Mouse (Mus musculus) midbrain, embryonic 13.5 days (tissue): ENCODE measurements around the gene Tbc1d16. TPM values are rescaled to one million over a fixed set of nuclear protein-coding genes. Genes with fewer than 3 reads are reported as not detected.
"Not testable (repeated sequence)": the region's sequence is repeated elsewhere in the genome, so short reads cannot be mapped to it uniquely, and the experiment has no call there.

ENCODE experiments used
- ATAC-seq: fragments of 200-750 bp; cut with Nextera tagmentation; 2 replicates; pipeline ENCODE4 v1.8.0; 2017; ENCODE audit warnings: mild to moderate bottlenecking, moderate TSS enrichment, moderate library complexity
- H3K27ac ChIP-seq: fragments of 300-500 bp; sonication (generic); 2 replicates; pipeline ENCODE4 v1.5.1; 2015; ENCODE audit warnings: inconsistent platforms, mild to moderate bottlenecking, moderate library complexity
- H3K27me3 ChIP-seq: fragments of 300-500 bp; sonication (generic); 2 replicates; pipeline ENCODE4 v1.6.1; 2015; ENCODE audit warnings: mild to moderate bottlenecking, inconsistent platforms
- H3K36me3 ChIP-seq: fragments of 300-500 bp; sonication (generic); 2 replicates; pipeline ENCODE4 v1.6.1; 2015; ENCODE audit warnings: mild to moderate bottlenecking, inconsistent platforms
- H3K4me1 ChIP-seq: fragments of 300-500 bp; sonication (generic); replicated peaks from 2 replicates; pipeline ENCODE4 v1.6.1; 2015; ENCODE audit warnings: inconsistent platforms
- H3K4me2 ChIP-seq: fragments of 300-500 bp; sonication (generic); replicated peaks from 2 replicates; pipeline ENCODE4 v1.6.1; 2015; ENCODE audit warnings: moderate library complexity, mild to moderate bottlenecking, inconsistent platforms
- H3K4me3 ChIP-seq: fragments of 300-500 bp; sonication (generic); replicated peaks from 2 replicates; pipeline ENCODE4 v1.5.1; 2015; ENCODE audit warnings: mild to moderate bottlenecking, inconsistent platforms
- H3K9ac ChIP-seq: fragments of 300-500 bp; sonication (generic); replicated peaks from 2 replicates; pipeline ENCODE4 v1.6.1; 2015; ENCODE audit warnings: mild to moderate bottlenecking, inconsistent platforms
- H3K9me3 ChIP-seq: fragments of 300-500 bp; sonication (generic); 2 replicates; pipeline ENCODE4 v1.6.1; 2016; ENCODE audit warnings: mild to moderate bottlenecking, inconsistent platforms
- WGBS: fragments of 180-500 bp; shearing (Covaris S2); methylation state at CpG from one replicate; pipeline ENCODE4 v1.1.7; 2015; 5-methylcytosine and 5-hydroxymethylcytosine counted together
- polyA plus RNA-seq: library from polyadenylated mRNA; unstranded; fragments of >200 nt; fragmentation: Nextera tagmentation; extraction: Ambion mirVana; gene quantifications from 2 replicates; pipeline ENCODE4 v1.2.1, GENCODE M21; 2015

The Tbc1d16 gene
- 50.0 and 53.1 TPM in 2 replicates for polyA plus RNA-seq

DNA sequence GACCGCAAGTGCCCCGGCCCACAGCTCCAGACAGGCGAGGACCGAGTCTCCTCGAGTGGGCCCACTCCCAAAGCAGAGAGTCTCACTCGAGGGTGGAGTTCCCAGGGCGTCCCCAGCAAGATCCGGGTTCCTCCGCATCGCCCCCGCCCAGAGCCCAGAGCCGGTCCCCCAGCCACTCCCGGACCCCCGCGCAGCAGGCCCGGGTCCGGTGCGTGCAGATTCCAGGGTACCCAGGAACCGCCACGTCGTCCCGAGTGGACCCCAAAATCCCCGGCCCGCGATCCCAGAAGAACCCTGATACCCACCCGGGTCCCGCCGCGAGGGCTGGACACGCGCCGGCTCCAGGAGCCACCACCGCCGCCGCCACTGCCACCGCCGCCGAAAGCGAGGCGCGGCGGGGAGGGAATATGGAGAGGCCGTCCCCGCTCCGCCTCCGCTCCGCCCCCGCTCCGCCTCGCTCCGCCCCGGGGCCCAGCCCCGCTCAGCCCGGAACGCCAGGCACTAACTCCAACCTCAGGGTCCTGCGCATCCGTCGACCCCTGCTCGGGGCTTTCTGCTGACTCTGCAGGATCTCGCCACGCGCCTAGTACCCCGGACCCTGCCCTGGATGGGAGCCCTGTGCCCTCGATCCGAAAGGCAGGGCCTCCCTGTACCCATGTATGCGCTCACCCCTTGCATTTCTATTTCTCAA lies at the start of gene Tbc1d16, which contains the start of gene Ccdc40:
Gene Tbc1d16 (minus strand): TSS at position 409 of the 691 bp plus-strand sequence.
Gene Ccdc40 (plus strand): TSS at position 482 of the 691 bp plus-strand sequence.
- Histone ChIP-seq H3K27ac (peak within 1 kb of the TSS; percentile 88), H3K9me3 (no peaks in the 10 kb centered on the region), H3K4me2 (peak within 1 kb of the TSS; percentile 98), H3K4me3 (peak within 1 kb of the TSS; percentile 70), H3K36me3 (peaks cover 12% of the 10 kb centered on the region), H3K27me3 (no peaks in the 10 kb centered on the region), H3K9ac (peak within 1 kb of the TSS; percentile 89), H3K4me1 (peaks cover 65% of the 10 kb centered on the region)
- WGBS, result under 1% methylated on average over 64 of the region's 66 CpGs
- peak; percentile 88 for ATAC-seq

DNA sequence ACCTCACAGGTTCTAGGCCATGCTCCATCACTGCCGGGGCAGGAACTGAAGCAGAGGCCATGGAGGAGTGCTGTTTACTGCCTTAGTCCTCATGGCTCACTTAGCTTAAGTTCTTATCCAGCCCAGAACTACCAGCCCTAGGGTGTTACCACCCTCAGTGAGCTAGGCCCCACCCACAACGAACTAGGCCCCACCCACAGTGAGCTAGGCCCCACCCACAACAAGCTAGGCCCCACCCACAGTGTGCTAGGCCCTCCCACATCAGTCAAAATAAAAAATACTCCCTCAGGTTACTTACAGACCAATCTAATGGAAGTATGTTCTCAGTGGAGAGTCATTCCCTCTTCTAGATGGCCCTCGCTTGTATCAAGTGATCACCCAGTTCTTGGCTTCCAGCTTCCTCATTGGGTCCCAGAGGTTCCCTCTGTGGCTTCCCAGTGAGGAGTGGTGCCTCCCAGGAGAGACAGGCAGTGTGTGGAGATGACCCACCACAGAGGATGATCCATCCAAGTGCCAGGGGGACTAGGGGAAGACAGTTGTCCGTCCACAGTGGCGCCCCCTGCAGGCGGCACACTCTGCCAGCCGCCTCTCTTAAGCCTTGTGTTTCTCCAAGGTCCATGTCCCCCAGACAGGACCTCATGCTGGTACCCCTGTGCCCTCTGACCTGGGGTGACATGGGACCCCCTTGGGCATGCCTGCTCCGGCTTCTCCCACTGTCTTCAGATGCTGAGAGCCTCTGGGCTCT lies 45.1 kb upstream of the Tbc1d16 start:
- H3K9me3 ChIP-seq, result no peaks in the 10 kb centered on the region
- H3K36me3 ChIP-seq, result peaks cover 69% of the 10 kb centered on the region
- H3K4me3 ChIP-seq, result no peak overlapping the region
- peaks cover 15% of the 10 kb centered on the region for H3K4me1 ChIP-seq
- H3K4me2 ChIP-seq, result no peak overlapping the region
- WGBS, result 90% methylated on average over 8 of the region's 8 CpGs
- ATAC-seq, result no peak
- H3K27me3 ChIP-seq, result no peaks in the 10 kb centered on the region
- no peak overlapping the region for H3K27ac ChIP-seq
- H3K9ac ChIP-seq, result no peak overlapping the region

DNA sequence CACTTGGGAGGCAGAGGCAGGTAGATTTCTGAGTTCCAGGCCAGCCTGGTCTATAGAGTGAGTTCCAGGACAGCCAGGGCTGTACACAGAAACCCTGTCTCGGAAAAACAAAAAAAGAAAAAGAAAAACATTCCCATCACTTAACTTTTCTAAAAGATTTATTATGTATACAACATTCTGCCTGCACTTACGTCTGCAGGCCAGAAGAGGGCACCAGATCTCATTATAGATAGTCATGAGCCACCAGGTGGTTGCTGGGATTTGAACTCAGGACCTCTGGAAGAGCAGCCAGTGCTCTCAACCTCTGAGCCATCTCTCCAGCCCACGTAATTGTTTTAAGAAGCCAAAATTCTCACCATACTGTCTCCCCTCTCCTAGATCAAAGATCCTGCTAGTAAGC lies 44.2 kb upstream of the Tbc1d16 start:
- not testable (repeated sequence) for H3K9ac ChIP-seq, H3K27me3 ChIP-seq, H3K27ac ChIP-seq, H3K9me3 ChIP-seq, H3K4me2 ChIP-seq, ATAC-seq, H3K4me3 ChIP-seq
- WGBS, result 61% methylated on average over 3 of the region's 3 CpGs
- Histone ChIP-seq H3K4me1 (peaks cover 18% of the 10 kb centered on the region), H3K36me3 (peaks cover 60% of the 10 kb centered on the region)

DNA sequence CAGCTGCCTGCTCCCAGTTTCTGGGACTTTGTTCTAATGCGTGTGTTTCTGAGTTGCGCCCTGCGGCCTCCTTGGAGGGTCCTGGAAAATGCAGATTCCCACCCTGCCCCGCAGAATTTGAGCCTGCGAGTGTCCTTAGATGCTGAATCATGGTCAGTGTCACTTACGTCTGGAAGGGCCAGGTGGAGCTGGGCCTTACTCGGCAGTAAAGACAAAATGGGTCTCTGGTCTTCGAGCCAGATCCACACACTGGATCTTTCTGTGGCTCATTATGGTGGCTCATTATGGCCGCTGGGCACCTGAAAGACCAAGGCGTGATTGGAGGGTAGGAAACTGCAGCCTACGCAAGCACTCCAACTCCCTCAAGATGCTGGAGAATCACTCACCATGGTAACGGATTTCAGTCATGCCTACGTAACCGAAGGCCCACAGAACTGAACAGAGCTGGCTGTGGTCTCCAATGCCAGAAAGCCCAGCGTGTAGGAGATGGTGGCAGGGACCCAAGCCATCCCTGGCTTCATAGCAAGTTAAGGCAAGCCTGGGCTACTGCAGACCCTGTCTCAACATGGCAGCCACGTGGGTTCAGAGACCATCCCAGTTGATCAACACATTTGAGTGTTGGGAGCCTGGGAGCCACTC lies 40.4 kb upstream of the Tbc1d16 start:
- WGBS, result 68% methylated on average over 16 of the region's 16 CpGs
- Histone ChIP-seq H3K27ac (no peak overlapping the region), H3K9ac (peak overlapping the region; percentile 76), H3K4me3 (peak overlapping the region; percentile 64), H3K9me3 (no peaks in the 10 kb centered on the region), H3K27me3 (no peaks in the 10 kb centered on the region), H3K4me2 (peak overlapping the region; percentile 89), H3K4me1 (peaks cover 18% of the 10 kb centered on the region), H3K36me3 (peaks cover 33% of the 10 kb centered on the region)
- 0 out of 2 replicates have a peak, but pooled peaks have one; percentile 14 for ATAC-seq

DNA sequence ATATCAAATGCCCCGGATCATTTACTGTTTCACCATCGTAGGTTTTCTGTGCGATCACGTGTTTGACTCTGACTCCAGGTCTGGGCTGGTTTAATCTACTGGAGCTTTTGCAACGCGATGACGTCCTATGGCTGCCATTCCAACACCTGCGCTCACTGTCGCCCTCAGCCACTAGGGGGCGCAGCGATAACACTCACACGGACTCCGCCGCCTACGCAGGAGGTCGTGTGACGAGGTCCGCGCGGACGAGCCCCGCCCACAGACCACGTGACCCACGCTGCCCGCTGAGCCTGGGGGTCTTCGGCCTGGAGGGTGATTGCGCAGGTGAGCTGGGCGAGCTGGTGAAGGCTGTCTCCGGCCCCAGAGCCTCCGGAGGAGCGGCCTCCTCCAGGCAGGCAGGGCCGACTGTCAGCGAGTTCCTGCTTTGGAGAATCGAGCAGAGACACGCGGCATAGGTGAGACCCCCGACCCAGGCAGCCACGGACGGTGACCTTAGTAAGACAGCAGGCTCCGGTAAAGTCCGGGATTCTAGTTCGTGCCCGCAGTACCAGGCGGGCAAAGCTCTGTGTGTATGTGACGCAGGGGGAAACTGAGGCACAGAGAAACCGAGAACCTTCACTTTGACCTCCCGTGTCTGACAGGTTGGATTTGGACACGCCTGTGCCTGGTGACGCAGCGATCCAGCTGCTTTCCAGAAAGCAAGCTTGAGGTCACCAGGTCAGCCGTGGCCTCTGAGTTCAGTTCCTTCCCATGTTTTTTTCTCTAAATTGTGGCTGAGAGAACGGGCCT lies 39.7 kb upstream of the Tbc1d16 start, which contains the start of gene Gaa:
Gene Gaa (plus strand): TSS at position 120 of the 789 bp plus-strand sequence.
- Histone ChIP-seq H3K9ac (peak within 1 kb of the TSS; percentile 76), H3K27me3 (no peaks in the 10 kb centered on the region), H3K4me1 (peaks cover 18% of the 10 kb centered on the region), H3K27ac (0 out of 2 replicates have a peak within 1 kb of the TSS, but pooled peaks have one; percentile 11), H3K9me3 (no peaks in the 10 kb centered on the region), H3K4me2 (peak within 1 kb of the TSS; percentile 89), H3K36me3 (peaks cover 32% of the 10 kb centered on the region), H3K4me3 (peak within 1 kb of the TSS; percentile 64)
- peak; percentile 90 for ATAC-seq
- 5% methylated on average over 52 of the region's 52 CpGs for WGBS

DNA sequence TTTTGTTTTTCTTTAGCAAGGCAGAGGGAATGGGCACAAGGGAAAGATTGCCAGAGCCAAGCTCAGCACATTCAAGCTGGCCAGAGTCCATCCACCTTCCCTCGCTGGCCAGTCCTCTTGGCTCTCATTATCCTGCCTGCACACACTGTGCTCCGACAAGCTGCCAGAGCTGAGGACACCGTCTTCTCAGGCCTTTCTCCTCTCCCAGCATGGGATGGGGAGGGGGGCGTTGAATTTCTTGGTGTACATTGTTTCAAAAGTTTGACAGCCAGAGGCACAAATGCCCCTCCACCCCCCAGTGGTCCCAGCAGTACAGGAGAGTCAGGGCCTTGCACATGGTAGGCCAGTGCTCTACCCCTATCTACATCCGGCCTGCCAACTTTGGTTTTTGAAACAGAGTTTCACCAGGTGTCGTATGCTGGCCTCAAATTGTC lies 39.0 kb upstream of the Tbc1d16 start:
- Histone ChIP-seq H3K27ac (0 out of 2 replicates have a peak overlapping the region, but pooled peaks have one; percentile 11), H3K4me2 (peak overlapping the region; percentile 89), H3K36me3 (peaks cover 34% of the 10 kb centered on the region), H3K4me3 (no peak overlapping the region), H3K9me3 (no peaks in the 10 kb centered on the region), H3K27me3 (no peaks in the 10 kb centered on the region), H3K4me1 (peaks cover 18% of the 10 kb centered on the region), H3K9ac (peak overlapping the region; percentile 33; the same call in 1 of the 2 replicates)
- 39% methylated on average over 6 of the region's 6 CpGs for WGBS
- peak; percentile 13 for ATAC-seq

DNA sequence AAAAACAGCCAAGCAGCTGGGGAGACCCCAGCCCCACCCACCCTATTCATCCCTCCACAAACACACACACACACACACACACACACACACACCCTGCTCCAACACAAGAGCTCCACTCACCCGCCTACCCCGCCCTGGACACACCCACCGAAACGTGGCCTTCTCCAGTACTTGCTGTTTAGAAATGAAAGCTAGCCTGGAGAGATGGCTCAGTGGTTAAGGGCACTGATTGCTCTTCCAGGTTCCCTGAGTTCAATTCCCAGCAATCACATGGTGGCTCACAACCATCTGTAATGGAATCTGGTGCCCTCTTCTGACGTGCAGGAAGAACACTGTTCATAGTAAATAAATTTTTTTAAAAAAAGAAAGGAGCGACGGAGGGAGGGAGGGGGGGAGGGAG lies 37.5 kb upstream of the Tbc1d16 start:
- Histone ChIP-seq H3K9ac (no peak overlapping the region), H3K36me3 (peaks cover 41% of the 10 kb centered on the region), H3K27me3 (no peaks in the 10 kb centered on the region), H3K4me1 (peaks cover 18% of the 10 kb centered on the region), H3K4me2 (no peak overlapping the region), H3K9me3 (no peaks in the 10 kb centered on the region), H3K4me3 (no peak overlapping the region), H3K27ac (no peak overlapping the region)
- ATAC-seq, result no peak
- WGBS, result 76% methylated on average over 7 of the region's 7 CpGs

DNA sequence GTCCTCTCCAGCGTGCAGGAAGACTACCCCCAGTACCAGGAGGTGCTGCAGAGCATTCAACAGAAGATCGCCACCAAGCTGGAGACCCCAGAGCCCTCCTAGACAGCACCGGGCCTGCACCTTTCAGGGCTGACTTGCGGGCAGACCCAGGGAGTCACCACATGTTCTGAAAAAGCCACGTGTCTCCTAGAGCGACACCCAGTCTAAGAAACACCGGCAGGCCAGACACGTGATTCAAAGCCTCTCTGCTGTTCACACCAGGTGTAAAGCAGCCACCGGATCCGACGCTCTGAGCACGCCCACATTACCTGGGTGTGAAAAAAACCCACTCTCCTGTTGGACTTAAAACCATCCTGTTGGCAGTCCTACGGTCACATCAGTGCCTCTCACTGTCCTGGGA lies 36.1 kb upstream of the Tbc1d16 start:
- no peak overlapping the region for H3K4me2 ChIP-seq
- H3K27me3 ChIP-seq, result no peaks in the 10 kb centered on the region
- H3K9ac ChIP-seq, result no peak overlapping the region
- H3K27ac ChIP-seq, result no peak overlapping the region
- H3K4me1 ChIP-seq, result peaks cover 13% of the 10 kb centered on the region
- peaks cover 48% of the 10 kb centered on the region for H3K36me3 ChIP-seq
- H3K9me3 ChIP-seq, result no peaks in the 10 kb centered on the region
- no peak for ATAC-seq
- 91% methylated on average over 13 of the region's 13 CpGs for WGBS
- no peak overlapping the region for H3K4me3 ChIP-seq

DNA sequence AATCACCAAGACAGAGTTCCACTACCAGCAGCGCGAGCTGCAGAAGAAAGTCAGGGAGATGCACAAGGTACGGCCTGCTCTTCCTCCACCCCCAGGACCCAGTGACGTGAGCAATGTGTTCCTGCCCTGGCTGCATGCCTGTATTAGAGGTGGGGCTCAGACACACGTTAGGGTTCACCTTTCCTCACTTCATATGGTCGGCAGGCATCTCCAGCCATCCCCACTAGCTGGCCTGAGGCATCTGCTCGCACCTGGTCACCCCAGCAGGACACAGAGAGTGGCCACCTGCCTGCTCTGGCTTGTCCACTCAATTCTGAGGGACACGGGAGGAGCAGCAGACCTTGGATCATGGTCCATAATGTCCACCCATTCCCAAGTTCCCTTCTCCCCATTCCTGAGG lies 31.7 kb upstream of the Tbc1d16 start:
- H3K4me1 ChIP-seq, result peaks cover 16% of the 10 kb centered on the region
- peak overlapping the region; percentile 10; the same call in 1 of the 2 replicates for H3K9ac ChIP-seq
- no peak for ATAC-seq
- H3K27me3 ChIP-seq, result no peaks in the 10 kb centered on the region
- 93% methylated on average over 8 of the region's 8 CpGs for WGBS
- peaks cover 55% of the 10 kb centered on the region for H3K36me3 ChIP-seq
- H3K4me2 ChIP-seq, result no peak overlapping the region
- no peak overlapping the region for H3K4me3 ChIP-seq
- H3K9me3 ChIP-seq, result no peaks in the 10 kb centered on the region
- H3K27ac ChIP-seq, result no peak overlapping the region

DNA sequence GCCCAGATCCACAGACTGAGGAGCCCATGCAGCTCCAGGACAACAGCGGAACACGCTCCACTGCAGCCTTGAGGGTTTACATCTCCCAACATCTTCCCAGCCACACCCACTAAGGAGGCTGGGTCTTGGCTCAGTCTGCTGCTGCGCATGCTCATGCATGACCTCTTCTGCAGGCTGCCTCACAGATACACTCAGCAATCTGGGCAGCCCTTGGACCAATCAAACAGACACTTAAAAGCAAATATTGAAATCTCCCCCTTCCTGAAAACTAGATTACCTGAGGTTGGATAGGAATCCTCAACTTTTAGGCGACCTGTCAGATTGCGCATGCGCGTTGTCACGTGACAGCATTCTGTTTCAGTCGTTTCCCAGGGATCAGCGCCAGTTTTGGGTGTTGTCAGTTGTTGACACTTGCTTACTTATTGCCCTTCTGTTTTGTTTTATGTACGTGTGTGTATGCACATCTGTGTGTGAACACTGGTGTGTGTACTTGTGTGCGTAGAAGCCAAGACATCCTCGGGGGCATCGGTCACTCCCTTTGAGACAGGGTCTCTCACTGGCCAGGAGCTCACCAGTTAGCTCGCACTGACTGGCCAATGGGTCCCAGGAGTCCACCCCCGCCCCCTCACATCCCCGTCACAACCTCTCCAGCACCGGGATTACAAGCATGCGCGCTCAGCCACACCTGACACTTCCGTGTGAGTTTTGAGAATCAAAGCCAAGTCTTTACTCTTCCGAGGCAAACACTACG lies 30.4 kb upstream of the Tbc1d16 start:
- H3K9ac ChIP-seq, result 0 out of 2 replicates have a peak overlapping the region, but pooled peaks have one; percentile 32

More for the DNA sequence above, 30.4 kb upstream of the Tbc1d16 start:
- 73% methylated on average over 23 of the region's 23 CpGs for WGBS
- Histone ChIP-seq H3K36me3 (peaks cover 58% of the 10 kb centered on the region), H3K4me2 (peak overlapping the region; percentile 51), H3K9me3 (no peaks in the 10 kb centered on the region), H3K4me3 (peak overlapping the region; percentile 27), H3K27ac (peak overlapping the region; percentile 69; the same call in 1 of the 2 replicates), H3K27me3 (no peaks in the 10 kb centered on the region), H3K4me1 (peaks cover 16% of the 10 kb centered on the region)
- ATAC-seq, result peak; percentile 73
